Mouse (Mus musculus) megakaryocyte, embryonic 14.5 days (primary cell): ENCODE data around the gene Epor. TPM values are rescaled to one million over a fixed set of nuclear protein-coding genes. Genes with fewer than 3 reads are reported as not detected.

Experiments used
- H3K27me3 ChIP-seq: replicated peaks from 2 replicates; pipeline ENCODE3; 2012; ENCODE audit warnings: inconsistent platforms
- H3K36me3 ChIP-seq: replicated peaks from 2 replicates; pipeline ENCODE3; 2012; ENCODE audit warnings: low read length, inconsistent platforms, mixed read lengths
- H3K4me1 ChIP-seq: 2 replicates; pipeline ENCODE4 v1.6.1; 2012; ENCODE audit warnings: inconsistent platforms
- H3K4me3 ChIP-seq: replicated peaks from 2 replicates; pipeline ENCODE3; 2012; ENCODE audit warnings: moderate library complexity, mild to moderate bottlenecking, inconsistent platforms
- H3K9me3 ChIP-seq: 2 replicates; pipeline ENCODE4 v1.6.1; 2012; ENCODE audit warnings: inconsistent platforms
- FLI1 ChIP-seq: IDR thresholded peaks from 2 replicates; pipeline ENCODE4 v1.6.1; 2012; ENCODE audit warnings: low read length, inconsistent platforms, mixed read lengths
- GATA1 ChIP-seq: IDR thresholded peaks from 3 replicates; pipeline ENCODE4 v1.6.1; 2012; ENCODE audit warnings: mixed read lengths, low read length, inconsistent platforms, borderline replicate concordance
- polyA plus RNA-seq: library from polyadenylated mRNA; stranded (reverse); fragments of >175 nt; gene quantifications from 2 replicates; pipeline ENCODE4 v1.2.3, GENCODE M21; 2012; ENCODE audit warnings: low replicate concordance; ENCODE audit not compliant: insufficient read depth

Epor gene
- polyA plus RNA-seq, 1 experiment: 171 TPM

- Histone ChIP-seq H3K4me1 (peaks cover 57% of the 10 kb centered on the region), H3K36me3 (peaks cover 15% of the 10 kb centered on the region), H3K27me3 (peaks cover 12% of the 10 kb centered on the region), H3K4me3 (peak within 1 kb of the TSS; percentile 91), H3K9me3 (peaks cover 4% of the 10 kb centered on the region; the same call in 1 of the 2 replicates)
- no peak for TF ChIP-seq GATA1
- TF ChIP-seq FLI1: no peak
These were observed 36.0 kb downstream of the Epor start, which contains the start of the genes Ccdc159 and Tmem205 for GRCm38 (mm10) chr9:21927208-21927753. Gene Ccdc159, plus strand, starts transcription at chr9:21927471. Gene Tmem205, minus strand, starts transcription at chr9:21927556.

GRCm38 (mm10) chr9:21926784-21927183 is 36.5 kb downstream of the Epor start:
- peaks cover 4% of the 10 kb centered on the region; the same call in 1 of the 2 replicates for H3K9me3 ChIP-seq
- peaks cover 15% of the 10 kb centered on the region for H3K36me3 ChIP-seq
- peaks cover 61% of the 10 kb centered on the region for H3K4me1 ChIP-seq
- peaks cover 11% of the 10 kb centered on the region for H3K27me3 ChIP-seq
- H3K4me3 ChIP-seq: peak overlapping the region; percentile 91
- no peak for TF ChIP-seq GATA1
- TF ChIP-seq FLI1: no peak

DNA sequence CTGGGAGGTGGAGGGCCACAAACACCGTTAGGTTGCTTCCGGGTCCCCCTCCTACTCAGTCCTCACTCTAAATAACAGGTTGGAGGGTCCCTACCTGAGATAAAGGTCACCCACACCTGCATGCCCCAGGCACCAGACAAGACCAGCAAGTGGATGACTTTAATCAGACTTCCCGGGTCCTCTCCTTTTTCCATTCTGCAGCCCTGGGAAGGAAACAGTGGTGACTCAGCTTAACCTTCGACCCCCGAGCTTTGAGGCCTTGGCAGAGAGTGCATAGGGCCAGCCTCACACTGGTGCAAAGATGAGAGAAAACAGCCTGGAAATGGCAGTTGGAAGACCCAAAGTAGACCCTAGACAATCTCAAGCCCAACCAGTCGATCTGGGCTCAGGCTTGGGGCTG is 37.2 kb downstream of the Epor start:
- Histone ChIP-seq H3K4me3 (peak overlapping the region; percentile 91), H3K9me3 (peaks cover 4% of the 10 kb centered on the region; the same call in 1 of the 2 replicates), H3K27me3 (peaks cover 6% of the 10 kb centered on the region), H3K4me1 (peaks cover 62% of the 10 kb centered on the region), H3K36me3 (peaks cover 15% of the 10 kb centered on the region)
- no peak for TF ChIP-seq FLI1
- TF ChIP-seq GATA1: no peak

DNA sequence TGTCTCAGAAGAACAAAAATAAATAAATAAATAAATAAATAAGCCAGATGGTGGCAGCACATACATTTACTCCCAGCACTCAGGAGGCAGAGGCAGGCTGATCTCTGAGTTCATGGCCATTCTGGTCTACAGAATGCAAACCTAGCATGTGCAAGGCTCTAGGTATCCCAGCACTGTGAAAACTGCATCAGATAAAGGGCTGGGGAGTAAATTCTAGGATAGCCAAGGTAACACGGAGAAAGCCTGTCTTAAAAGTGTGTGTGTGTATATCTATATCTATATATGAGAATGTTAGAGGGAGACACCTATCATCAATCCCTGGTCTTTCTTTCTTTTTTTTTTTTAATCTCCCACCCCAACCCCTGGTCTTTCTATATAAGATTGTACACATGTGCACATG is 37.8 kb downstream of the Epor start:
- Histone ChIP-seq H3K4me1 (peaks cover 68% of the 10 kb centered on the region), H3K36me3 (peaks cover 15% of the 10 kb centered on the region), H3K9me3 (peaks cover 4% of the 10 kb centered on the region; the same call in 1 of the 2 replicates), H3K4me3 (no peak overlapping the region), H3K27me3 (peaks cover 3% of the 10 kb centered on the region)
- no peak for TF ChIP-seq FLI1

DNA sequence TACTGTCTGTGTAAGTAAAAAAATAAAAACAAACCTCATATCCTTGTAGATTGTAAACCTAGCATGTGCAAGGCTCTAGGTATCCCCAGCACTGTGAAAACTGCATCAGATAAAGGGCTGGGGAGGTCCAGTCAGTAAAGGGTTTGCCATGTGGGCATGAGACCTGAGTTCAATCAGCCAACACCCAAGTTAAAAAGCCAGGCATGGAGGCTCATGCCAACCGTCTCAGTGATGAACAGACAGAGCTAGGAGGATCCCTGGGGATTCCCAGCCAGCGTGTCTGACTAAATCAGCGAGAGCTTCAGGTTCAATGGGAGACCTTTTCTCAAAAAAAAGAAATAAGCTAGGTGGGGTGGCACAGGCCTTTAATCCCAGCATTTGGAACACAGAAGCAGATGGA is 38.3 kb downstream of the Epor start:
- H3K4me1 ChIP-seq: peaks cover 69% of the 10 kb centered on the region
- no peak for TF ChIP-seq FLI1
- no peak for TF ChIP-seq GATA1
- H3K9me3 ChIP-seq: peaks cover 4% of the 10 kb centered on the region; the same call in 1 of the 2 replicates
- peaks cover 15% of the 10 kb centered on the region for H3K36me3 ChIP-seq
- peaks cover 3% of the 10 kb centered on the region for H3K27me3 ChIP-seq
- H3K4me3 ChIP-seq: no peak overlapping the region

DNA sequence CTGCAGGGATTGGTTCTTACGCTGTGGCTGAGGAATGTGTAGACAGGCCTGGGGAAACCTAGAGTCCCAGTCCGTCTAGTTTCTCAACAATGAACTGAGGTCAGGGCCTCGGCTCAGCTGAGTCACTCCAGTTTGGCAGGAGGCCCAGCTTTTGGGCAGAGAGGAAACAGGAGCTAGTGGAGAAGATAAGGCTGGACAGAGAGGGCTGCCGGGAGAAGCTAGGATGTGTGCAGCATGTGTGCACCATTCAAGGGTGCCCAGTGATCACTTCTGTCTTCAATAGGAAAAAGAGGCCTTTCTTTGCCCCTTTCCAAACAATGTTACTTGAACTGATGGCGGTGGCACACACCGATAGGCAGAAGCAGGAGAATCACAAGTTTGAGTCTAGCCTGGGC is 39.2 kb downstream of the Epor start:
- Histone ChIP-seq H3K9me3 (no peaks in the 10 kb centered on the region), H3K4me3 (peak overlapping the region; percentile 73), H3K4me1 (peaks cover 69% of the 10 kb centered on the region), H3K27me3 (no peaks in the 10 kb centered on the region), H3K36me3 (peaks cover 15% of the 10 kb centered on the region)
- peak; percentile 91; the same call in 2 of the 3 replicates for TF ChIP-seq GATA1
- TF ChIP-seq FLI1: no peak; the same call in 1 of the 2 replicates

- TF ChIP-seq FLI1: no peak
- Histone ChIP-seq H3K4me3 (peak overlapping the region; percentile 73), H3K4me1 (peaks cover 73% of the 10 kb centered on the region), H3K36me3 (peaks cover 15% of the 10 kb centered on the region), H3K9me3 (no peaks in the 10 kb centered on the region), H3K27me3 (no peaks in the 10 kb centered on the region)
These were observed 39.7 kb downstream of the Epor start for GRCm38 (mm10) chr9:21923490-21924098.

- Histone ChIP-seq H3K27me3 (no peaks in the 10 kb centered on the region), H3K36me3 (peaks cover 15% of the 10 kb centered on the region), H3K4me3 (no peak overlapping the region), H3K9me3 (no peaks in the 10 kb centered on the region), H3K4me1 (peaks cover 79% of the 10 kb centered on the region)
- TF ChIP-seq FLI1 (no peak), GATA1 (no peak)
These were observed 40.3 kb downstream of the Epor start for GRCm38 (mm10) chr9:21923036-21923435.

DNA sequence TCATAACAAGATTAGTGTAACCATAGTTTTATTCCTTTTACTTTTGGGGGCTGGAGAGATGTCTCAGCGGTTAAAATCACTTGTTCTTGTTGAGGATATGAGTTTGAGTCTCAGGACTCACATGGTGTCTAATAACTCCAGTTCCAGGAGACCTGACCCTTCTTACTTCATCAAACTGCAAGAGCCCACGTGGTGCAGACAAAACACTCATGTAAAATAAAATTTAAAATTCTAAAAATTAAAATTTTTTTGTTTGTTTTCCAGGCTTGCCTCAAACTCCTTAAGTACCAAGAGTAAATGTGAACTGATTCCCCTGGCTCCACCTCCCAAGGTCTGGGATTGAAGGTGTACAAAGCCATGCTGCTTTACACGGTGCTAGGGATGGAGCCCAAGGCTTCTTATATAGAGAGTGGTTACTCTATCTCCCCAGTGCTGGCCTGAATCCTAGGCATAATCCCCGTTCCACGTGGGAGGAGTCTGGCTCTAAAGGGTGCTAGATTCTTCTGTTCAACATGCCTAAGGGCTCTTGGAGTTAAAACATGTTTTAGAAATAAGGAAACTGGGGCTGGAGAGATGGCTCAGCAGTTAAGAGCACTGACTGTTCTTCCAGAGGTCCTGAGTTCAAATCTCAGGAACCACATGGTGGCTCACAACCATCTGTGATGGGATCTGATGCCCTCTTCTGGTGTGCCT is 44.5 kb downstream of the Epor start:
- TF ChIP-seq FLI1 (no peak), GATA1 (no peak)
- H3K4me3 ChIP-seq: peak overlapping the region; percentile 98
- peaks cover 9% of the 10 kb centered on the region for H3K27me3 ChIP-seq
- peaks cover 62% of the 10 kb centered on the region for H3K4me1 ChIP-seq
- H3K9me3 ChIP-seq: no peaks in the 10 kb centered on the region
- peaks cover 26% of the 10 kb centered on the region for H3K36me3 ChIP-seq

- no peak for TF ChIP-seq FLI1
- no peak for TF ChIP-seq GATA1
- Histone ChIP-seq H3K4me1 (peaks cover 55% of the 10 kb centered on the region), H3K27me3 (peaks cover 9% of the 10 kb centered on the region)
These were observed 45.2 kb downstream of the Epor start, which contains the start of gene Rab3d for GRCm38 (mm10) chr9:21918035-21918592. Gene Rab3d, minus strand, starts transcription at chr9:21918192.

More at GRCm38 (mm10) chr9:21918035-21918592, 45.2 kb downstream of the Epor start, which contains the start of gene Rab3d:
- Histone ChIP-seq H3K4me3 (peak within 1 kb of the TSS; percentile 98), H3K36me3 (peaks cover 30% of the 10 kb centered on the region), H3K9me3 (no peaks in the 10 kb centered on the region)
